Mouse (Mus musculus): ENCODE results near the gene Wnt10a.

DNA sequence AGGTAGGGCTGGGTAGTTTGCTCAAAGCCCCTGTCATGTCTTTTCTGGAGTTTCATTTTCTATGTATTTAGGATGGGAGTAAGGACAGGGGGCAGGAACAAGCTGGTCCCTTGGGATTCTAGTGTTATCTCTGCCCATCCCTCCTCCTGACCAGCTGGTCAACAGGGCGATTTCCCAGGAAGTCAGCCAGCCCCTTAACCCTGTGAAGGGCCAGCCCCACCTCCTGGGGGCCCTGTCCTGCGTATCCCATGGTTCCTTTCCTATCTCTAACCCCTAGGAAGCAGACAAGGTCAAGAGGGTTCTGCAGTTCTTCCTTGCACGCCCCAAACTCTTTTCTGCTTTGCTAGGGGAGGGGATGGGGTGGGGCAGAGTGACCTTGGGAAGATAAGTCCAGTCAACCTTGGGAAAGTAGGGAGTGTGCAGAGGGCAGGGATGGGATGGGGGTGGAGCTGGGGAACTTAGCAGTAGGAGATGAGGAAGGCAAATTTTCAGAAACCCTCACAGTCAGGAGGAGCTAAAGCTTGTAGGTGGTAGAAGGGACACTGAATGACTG, 12.3 kb upstream of the Wnt10a start:
- TF ChIP-seq CTCF (IDR thresholded peaks at IDR 0.05) (no peak), POLR2A (IDR thresholded peaks at IDR 0.05; ENCODE audit: insufficient read depth, low read depth, low read length) (no peak)

Data from heart, adult 2 months (tissue).